In the genomic region with DNA sequence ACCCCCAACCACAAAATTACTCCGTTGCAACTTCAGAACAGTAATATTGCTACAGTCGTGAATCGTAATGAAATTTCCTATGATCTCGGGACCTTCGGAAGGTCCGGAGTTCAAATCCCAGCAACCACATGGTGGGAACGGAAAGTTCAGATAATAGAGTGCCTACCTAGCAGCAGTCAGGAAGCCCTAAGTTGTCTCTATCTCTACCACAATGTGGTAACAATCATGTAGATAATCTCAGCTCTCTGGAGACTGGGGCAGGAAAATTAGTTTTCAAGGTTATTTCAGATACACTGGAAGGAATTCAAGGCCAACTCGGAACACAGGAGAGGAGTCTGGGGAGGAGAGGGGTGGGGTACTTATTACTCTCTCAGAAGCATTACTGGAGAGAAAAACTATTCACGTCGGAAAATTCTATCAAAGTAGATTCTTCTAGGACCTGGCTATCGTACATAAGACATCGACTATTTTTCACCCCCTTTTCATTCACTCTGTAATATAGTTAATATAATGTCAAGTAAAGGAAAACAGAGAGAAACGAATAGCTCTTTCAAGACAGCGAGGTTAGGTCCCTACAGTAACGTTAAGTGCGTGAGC, we compare ENCODE assay signal across 8 mouse cellular contexts. TPM values are rescaled to one million over a fixed set of nuclear protein-coding genes. Genes with fewer than 3 reads are reported as not detected.
A peak's percentile ranks its signal among the peaks of the same experiment; 100 is the strongest.
DNase-seq lines count a peak whose midpoint lies in the region; ATAC-seq and TF ChIP-seq lines count a peak whose summit lies in the region.

No protein-coding gene starts in this region.

- TF ChIP-seq CTCF in testis, adult 2 months (IDR thresholded peaks at IDR 0.05; ENCODE audit: control insufficient read depth, insufficient read depth, insufficient replicate concordance, low read depth, low read length): no peak

- peaks cover 4% of the 10 kb centered on the region; the same call in 1 of the 2 replicates for H3K4me1 ChIP-seq in testis, adult 2 months (ENCODE audit: control insufficient read depth, insufficient read depth, low read length)
- peaks cover 26% of the 10 kb centered on the region for H3K4me1 ChIP-seq in liver, embryonic 11.5 days (replicated peaks; ENCODE audit: control insufficient read depth, insufficient read depth, low read length)

- H3K4me2 ChIP-seq in liver, embryonic 11.5 days: peak overlapping the region; percentile 71

- H3K9me3 ChIP-seq in liver, embryonic 11.5 days (ENCODE audit: control insufficient read depth, low read length): no peaks in the 10 kb centered on the region

- intact Hi-C loops in left cerebral cortex, postnatal 25 days (cut with DNase I): loop anchor here (2.0 to 5.0 kb wide), 2 partner anchors 24 to 227 kb away; a partner anchor contains a TSS

- peak overlapping the region; percentile 97 for H3K4me3 ChIP-seq in testis, adult 2 months (ENCODE audit: control insufficient read depth, low read depth, low read length)
- H3K4me3 ChIP-seq in liver, embryonic 11.5 days (ENCODE audit: low read depth, low read length): peak overlapping the region; percentile 91

- no peak for TF ChIP-seq POLR2A in testis, adult 2 months (IDR thresholded peaks at IDR 0.05; ENCODE audit: control insufficient read depth, low read depth, low read length)

- WGBS in liver, embryonic 11.5 days: 29% methylated on average over 16 of the region's 16 CpGs

- DNase-seq in cerebellum, postnatal 36 days: no peak
- no peak for DNase-seq in testis, postnatal 14 days (ENCODE audit: low spot score)
- DNase-seq in liver, embryonic 11.5 days (ENCODE audit: low spot score): no peak
- no peak for DNase-seq in right cerebral cortex, postnatal 36 days (ENCODE audit: low spot score in 2 of 2)
- DNase-seq in ovary, postnatal 36 days (ENCODE audit: low spot score): no peak
- DNase-seq in left cerebral cortex, postnatal 25 days (ENCODE audit: low spot score in 2 of 2): no peak

- no peaks in the 10 kb centered on the region for H3K27me3 ChIP-seq in testis, adult 2 months (ENCODE audit: control insufficient read depth, insufficient read depth, low read length)
- H3K27me3 ChIP-seq in liver, embryonic 11.5 days (replicated peaks; ENCODE audit: control insufficient read depth, insufficient read depth, low read length): no peaks in the 10 kb centered on the region

- peak overlapping the region; percentile 90 for H3K9ac ChIP-seq in liver, embryonic 11.5 days (ENCODE audit: low read depth, low read length)

- peak overlapping the region; percentile 78 for H3K27ac ChIP-seq in testis, adult 2 months (ENCODE audit: control insufficient read depth, insufficient read depth, low read depth, low read length)
- H3K27ac ChIP-seq in liver, embryonic 11.5 days (ENCODE audit: low read depth, low read length): peak overlapping the region; percentile 90

- H3K36me3 ChIP-seq in testis, adult 2 months (ENCODE audit: control insufficient read depth, insufficient read depth, low read length): no peaks in the 10 kb centered on the region
- H3K36me3 ChIP-seq in liver, embryonic 11.5 days (ENCODE audit: control insufficient read depth, insufficient read depth, low read length): no peaks in the 10 kb centered on the region

- 0 out of 2 replicates have a peak, but pooled peaks have one; percentile 7 for ATAC-seq in cerebellum, adult (ENCODE audit: insufficient number of reproducible peaks, low FRiP score, low TSS enrichment)
- ATAC-seq in liver, embryonic 11.5 days (replicated peaks; ENCODE audit: low FRiP score): no peak

RNA-seq across cellular contexts. Expression of a gene that starts 0.5 kb away (rescaled TPM):
- polyA plus RNA-seq in testis, adult 2 months (2012; rRNA removed): 16.8 and 20.7 TPM in 2 replicates
- polyA plus RNA-seq in liver, embryonic 11.5 days (2014; fragmentation: Nextera tagmentation; extraction: Ambion mirVana): 95.3 and 95.6 TPM in 2 replicates
- total RNA-seq in left cerebral cortex, postnatal 25 days (2021): 10 to 100 TPM; 34.6 to 42.7 TPM

RNA-seq across cellular contexts. Expression of a gene that starts 23.5 kb away (rescaled TPM):
- polyA plus RNA-seq in testis, adult 2 months (2012; rRNA removed): 164 and 206 TPM in 2 replicates
- polyA plus RNA-seq in liver, embryonic 11.5 days (2014; fragmentation: Nextera tagmentation; extraction: Ambion mirVana): 225 and 249 TPM in 2 replicates
- total RNA-seq in left cerebral cortex, postnatal 25 days (2021): 10 to 100 TPM; 55.0 to 61.3 TPM

RNA-seq across cellular contexts. Expression of a gene that starts 49.1 kb away (rescaled TPM):
- polyA plus RNA-seq in testis, adult 2 months (2012; rRNA removed): 5.0 TPM in 2 replicates
- not detected in 2 replicates for polyA plus RNA-seq in liver, embryonic 11.5 days (2014; fragmentation: Nextera tagmentation; extraction: Ambion mirVana)
- not detected for total RNA-seq in left cerebral cortex, postnatal 25 days (2021)
